Mouse (Mus musculus): ENCODE measurements around the gene Hnrnpd. TPM values are rescaled to one million over a fixed set of nuclear protein-coding genes. Genes with fewer than 3 reads are reported as not detected.

Hnrnpd gene
- polyA plus RNA-seq, 1 experiment: 171 TPM

DNA sequence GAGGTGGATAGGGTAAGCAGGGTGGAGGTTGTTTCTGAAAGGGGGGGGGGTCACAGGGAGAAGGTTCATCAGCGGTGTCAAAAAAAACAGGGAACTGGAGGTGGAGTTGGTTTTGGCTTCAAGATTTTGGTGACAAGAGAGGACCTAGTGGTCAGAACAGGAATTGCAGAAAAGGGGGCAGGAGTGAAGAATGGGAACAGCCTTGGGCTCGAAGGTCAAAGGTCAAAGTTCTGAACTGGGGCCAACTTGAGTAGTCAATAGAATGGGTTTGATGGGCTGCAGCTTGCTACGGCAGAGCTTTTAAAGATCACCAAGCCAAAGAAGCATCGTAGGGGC lies 28.3 kb upstream of the Hnrnpd start:
- TF ChIP-seq CEBPB (IDR thresholded peaks at IDR 0.05; ENCODE audit: low read depth) (no peak), MAX (IDR thresholded peaks at IDR 0.05) (no peak), FOSL1 (IDR thresholded peaks at IDR 0.05; ENCODE audit: insufficient read depth, low read length, poor library complexity, severe bottlenecking) (no peak), CTCF (IDR thresholded peaks at IDR 0.05; ENCODE audit: control insufficient read depth, insufficient read depth, insufficient read length) (no peak), MYOG (IDR thresholded peaks at IDR 0.05; ENCODE audit: control insufficient read depth, extremely low read depth, insufficient read length) (no peak), MYOD1 (IDR thresholded peaks at IDR 0.05; ENCODE audit: control insufficient read depth, insufficient read length, low read depth) (no peak), USF1 (IDR thresholded peaks at IDR 0.05; ENCODE audit: low read depth) (no peak)
- Histone ChIP-seq H3K27me3 (ENCODE audit: control insufficient read depth, insufficient read depth, insufficient read length) (no peaks in the 10 kb centered on the region), H3K79me2 (ENCODE audit: control insufficient read depth, insufficient read depth) (no peaks in the 10 kb centered on the region), H3K79me3 (ENCODE audit: low read depth) (no peaks in the 10 kb centered on the region), H3K36me3 (ENCODE audit: control insufficient read depth, insufficient read depth) (no peaks in the 10 kb centered on the region), H3ac (ENCODE audit: control insufficient read depth, insufficient read length, low read depth) (no peak overlapping the region), H3K4me3 (ENCODE audit: insufficient read depth, poor library complexity, severe bottlenecking) (no peak overlapping the region)

GRCm38 (mm10) chr5:100006324-100007039 lies 27.7 kb upstream of the Hnrnpd start:
- H3K36me3 ChIP-seq (ENCODE audit: control insufficient read depth, insufficient read depth): no peaks in the 10 kb centered on the region
- H3ac ChIP-seq (ENCODE audit: control insufficient read depth, insufficient read length, low read depth): no peak overlapping the region
- no peak overlapping the region for H3K4me3 ChIP-seq (ENCODE audit: insufficient read depth, poor library complexity, severe bottlenecking)
- H3K79me2 ChIP-seq (ENCODE audit: control insufficient read depth, insufficient read depth): no peaks in the 10 kb centered on the region
- no peak for TF ChIP-seq MYOD1 (IDR thresholded peaks at IDR 0.05; ENCODE audit: control insufficient read depth, insufficient read length, low read depth)
- TF ChIP-seq MYOG (IDR thresholded peaks at IDR 0.05; ENCODE audit: control insufficient read depth, extremely low read depth, insufficient read length): no peak
- no peaks in the 10 kb centered on the region for H3K27me3 ChIP-seq (ENCODE audit: control insufficient read depth, insufficient read depth, insufficient read length)
- H3K79me3 ChIP-seq (ENCODE audit: low read depth): no peaks in the 10 kb centered on the region

DNA sequence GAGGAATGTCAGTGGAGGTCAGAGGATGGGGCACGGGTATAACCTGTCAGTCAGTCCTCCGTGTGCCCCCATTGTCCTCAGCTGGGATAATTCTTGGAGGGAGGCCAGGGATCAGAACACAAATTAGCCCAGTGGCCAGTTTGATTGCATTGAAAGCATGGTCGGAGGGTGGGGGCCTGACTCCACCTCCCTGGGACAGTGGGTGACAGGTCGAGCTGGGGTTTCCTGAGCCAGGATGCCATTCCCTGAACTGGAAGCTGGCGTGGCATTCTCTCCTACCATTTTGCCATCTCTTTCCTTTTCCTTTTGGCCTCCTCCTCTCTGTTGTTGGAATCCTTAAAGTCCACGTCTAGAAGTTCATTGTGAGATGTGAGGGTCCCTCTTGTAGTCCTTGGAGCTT lies 27.2 kb upstream of the Hnrnpd start:
- Histone ChIP-seq H3K79me3 (ENCODE audit: low read depth) (no peaks in the 10 kb centered on the region), H3K4me3 (ENCODE audit: insufficient read depth, poor library complexity, severe bottlenecking) (no peak overlapping the region), H3K27me3 (ENCODE audit: control insufficient read depth, insufficient read depth, insufficient read length) (no peaks in the 10 kb centered on the region), H3K79me2 (ENCODE audit: control insufficient read depth, insufficient read depth) (no peaks in the 10 kb centered on the region), H3K36me3 (ENCODE audit: control insufficient read depth, insufficient read depth) (no peaks in the 10 kb centered on the region), H3ac (ENCODE audit: control insufficient read depth, insufficient read length, low read depth) (no peak overlapping the region)
- no peak for TF ChIP-seq USF1 (IDR thresholded peaks at IDR 0.05; ENCODE audit: low read depth)
- TF ChIP-seq CEBPB (IDR thresholded peaks at IDR 0.05; ENCODE audit: low read depth): no peak
- TF ChIP-seq MYOG (IDR thresholded peaks at IDR 0.05; ENCODE audit: control insufficient read depth, extremely low read depth, insufficient read length): no peak
- no peak for TF ChIP-seq CTCF (IDR thresholded peaks at IDR 0.05; ENCODE audit: control insufficient read depth, insufficient read depth, insufficient read length)
- TF ChIP-seq FOSL1 (IDR thresholded peaks at IDR 0.05; ENCODE audit: insufficient read depth, low read length, poor library complexity, severe bottlenecking): no peak
- no peak for TF ChIP-seq MAX (IDR thresholded peaks at IDR 0.05)
- TF ChIP-seq MYOD1 (IDR thresholded peaks at IDR 0.05; ENCODE audit: control insufficient read depth, insufficient read length, low read depth): no peak

DNA sequence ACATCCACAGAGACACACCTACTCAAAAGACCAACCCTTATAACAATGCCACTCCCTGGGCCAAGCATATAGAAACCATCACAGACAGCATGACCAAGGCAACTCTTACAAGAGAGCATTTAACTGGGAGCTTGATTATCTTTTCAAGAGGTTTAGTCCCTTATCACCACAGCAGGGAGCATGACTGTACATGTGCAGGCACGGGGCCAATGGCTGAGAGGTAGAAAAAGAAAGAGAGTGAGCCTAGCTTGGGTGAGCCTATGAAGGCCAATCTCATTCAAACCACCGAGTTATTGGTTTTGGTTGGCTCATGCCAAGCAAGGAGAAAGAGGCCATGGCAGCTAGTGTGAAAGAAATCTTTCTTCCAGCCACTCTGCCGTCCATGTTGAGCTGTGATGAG lies 26.7 kb upstream of the Hnrnpd start:
- TF ChIP-seq MYOG (IDR thresholded peaks at IDR 0.05; ENCODE audit: control insufficient read depth, extremely low read depth, insufficient read length) (no peak), MAX (IDR thresholded peaks at IDR 0.05) (no peak), CEBPB (IDR thresholded peaks at IDR 0.05; ENCODE audit: low read depth) (no peak), CTCF (IDR thresholded peaks at IDR 0.05; ENCODE audit: control insufficient read depth, insufficient read depth, insufficient read length) (no peak), USF1 (IDR thresholded peaks at IDR 0.05; ENCODE audit: low read depth) (no peak), MYOD1 (IDR thresholded peaks at IDR 0.05; ENCODE audit: control insufficient read depth, insufficient read length, low read depth) (no peak), FOSL1 (IDR thresholded peaks at IDR 0.05; ENCODE audit: insufficient read depth, low read length, poor library complexity, severe bottlenecking) (no peak)
- Histone ChIP-seq H3K36me3 (ENCODE audit: control insufficient read depth, insufficient read depth) (no peaks in the 10 kb centered on the region), H3K4me3 (ENCODE audit: insufficient read depth, poor library complexity, severe bottlenecking) (no peak overlapping the region), H3K27me3 (ENCODE audit: control insufficient read depth, insufficient read depth, insufficient read length) (no peaks in the 10 kb centered on the region), H3K79me2 (ENCODE audit: control insufficient read depth, insufficient read depth) (no peaks in the 10 kb centered on the region), H3K79me3 (ENCODE audit: low read depth) (no peaks in the 10 kb centered on the region), H3ac (ENCODE audit: control insufficient read depth, insufficient read length, low read depth) (no peak overlapping the region)

DNA sequence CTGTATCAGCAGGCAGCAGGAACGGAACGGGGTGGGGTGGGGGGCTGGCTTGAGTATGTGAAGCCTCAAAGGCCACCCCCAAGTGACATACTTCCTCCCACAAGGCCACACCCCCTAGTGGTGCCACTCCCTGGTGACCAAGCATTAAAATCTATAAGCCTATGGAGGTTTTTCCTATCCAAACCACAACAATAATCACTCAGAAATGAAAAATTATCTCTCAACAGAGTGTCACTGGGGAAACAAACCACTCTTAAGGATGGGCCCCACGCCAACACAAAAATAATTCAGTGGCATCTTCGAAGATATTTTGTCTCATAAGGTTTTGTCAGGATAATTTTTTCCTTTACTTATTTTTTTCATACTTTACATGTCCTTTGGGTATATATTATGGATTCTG lies 25.2 kb upstream of the Hnrnpd start:
- TF ChIP-seq MYOG (IDR thresholded peaks at IDR 0.05; ENCODE audit: control insufficient read depth, extremely low read depth, insufficient read length): no peak
- Histone ChIP-seq H3K79me2 (ENCODE audit: control insufficient read depth, insufficient read depth) (no peaks in the 10 kb centered on the region), H3K79me3 (ENCODE audit: low read depth) (no peaks in the 10 kb centered on the region), H3K27me3 (ENCODE audit: control insufficient read depth, insufficient read depth, insufficient read length) (no peaks in the 10 kb centered on the region), H3K36me3 (ENCODE audit: control insufficient read depth, insufficient read depth) (no peaks in the 10 kb centered on the region), H3ac (ENCODE audit: control insufficient read depth, insufficient read length, low read depth) (no peak overlapping the region), H3K4me3 (ENCODE audit: insufficient read depth, poor library complexity, severe bottlenecking) (no peak overlapping the region)

GRCm38 (mm10) chr5:100000500-100000899 lies 21.8 kb upstream of the Hnrnpd start:
- H3K4me3 ChIP-seq (ENCODE audit: insufficient read depth, poor library complexity, severe bottlenecking): no peak overlapping the region
- H3K27me3 ChIP-seq (ENCODE audit: control insufficient read depth, insufficient read depth, insufficient read length): no peaks in the 10 kb centered on the region
- H3K36me3 ChIP-seq (ENCODE audit: control insufficient read depth, insufficient read depth): no peaks in the 10 kb centered on the region
- no peaks in the 10 kb centered on the region for H3K79me3 ChIP-seq (ENCODE audit: low read depth)
- TF ChIP-seq MAX (IDR thresholded peaks at IDR 0.05): no peak
- no peak for TF ChIP-seq USF1 (IDR thresholded peaks at IDR 0.05; ENCODE audit: low read depth)
- no peak for TF ChIP-seq MYOG (IDR thresholded peaks at IDR 0.05; ENCODE audit: control insufficient read depth, extremely low read depth, insufficient read length)
- no peak for TF ChIP-seq CEBPB (IDR thresholded peaks at IDR 0.05; ENCODE audit: low read depth)
- TF ChIP-seq FOSL1 (IDR thresholded peaks at IDR 0.05; ENCODE audit: insufficient read depth, low read length, poor library complexity, severe bottlenecking): no peak
- no peak for TF ChIP-seq MYOD1 (IDR thresholded peaks at IDR 0.05; ENCODE audit: control insufficient read depth, insufficient read length, low read depth)
- TF ChIP-seq CTCF (IDR thresholded peaks at IDR 0.05; ENCODE audit: control insufficient read depth, insufficient read depth, insufficient read length): no peak
- H3ac ChIP-seq (ENCODE audit: control insufficient read depth, insufficient read length, low read depth): no peak overlapping the region
- no peaks in the 10 kb centered on the region for H3K79me2 ChIP-seq (ENCODE audit: control insufficient read depth, insufficient read depth)

Data from C2C12 (cell line).